Comparison of ENCODE assay signal across 8 mouse cellular contexts in the genomic region with DNA sequence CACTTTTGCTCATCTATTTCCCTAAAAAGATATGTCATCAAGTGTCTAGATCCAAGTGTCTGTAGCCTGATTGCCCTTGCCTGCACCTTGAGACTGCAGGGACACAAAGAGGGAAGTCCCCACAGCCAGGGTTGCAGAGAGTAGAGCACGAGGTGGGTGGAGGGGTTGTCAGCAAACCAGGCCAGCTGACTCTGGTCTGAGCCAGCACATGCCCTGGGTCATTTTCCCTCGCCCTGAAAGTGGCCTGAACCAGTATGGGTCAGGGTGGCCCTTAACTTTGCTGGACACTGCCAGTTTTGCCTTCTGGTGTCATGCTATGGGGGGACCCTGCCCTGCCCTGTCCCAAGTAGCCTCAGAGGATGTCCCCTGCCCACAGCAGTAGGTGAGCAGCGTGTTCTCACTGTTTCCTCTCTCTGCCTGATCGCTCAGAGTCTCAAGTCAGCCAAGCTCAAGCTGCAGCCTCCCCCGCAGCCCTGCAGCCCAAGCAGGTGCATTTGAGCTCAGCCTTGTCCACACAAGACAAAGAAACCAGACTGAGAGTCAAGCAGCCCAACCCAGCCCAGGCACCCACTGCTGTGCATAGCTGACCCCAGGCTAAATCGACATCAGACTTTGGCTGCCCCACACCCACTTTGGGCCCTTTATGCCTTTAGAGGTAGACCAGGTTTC. TPM values are rescaled to one million over a fixed set of nuclear protein-coding genes. Genes with fewer than 3 reads are reported as not detected.
DNase-seq lines count a peak whose midpoint lies in the region; ATAC-seq lines count a peak whose summit lies in the region.

No protein-coding gene starts in this region.

- no peak overlapping the region for H3K4me2 ChIP-seq in heart, embryonic 15.5 days

- H3K9me3 ChIP-seq in heart, embryonic 15.5 days (replicated peaks): no peaks in the 10 kb centered on the region
- no peaks in the 10 kb centered on the region for H3K9me3 ChIP-seq in midbrain, embryonic 10.5 days (replicated peaks)

- WGBS in heart, embryonic 15.5 days: 38% methylated on average over 6 of the region's 6 CpGs
- 54% methylated on average over 6 of the region's 6 CpGs for WGBS in midbrain, embryonic 10.5 days

- H3K9ac ChIP-seq in heart, embryonic 15.5 days: peak overlapping the region; percentile 34; the same call in 1 of the 2 replicates

- peak overlapping the region; percentile 81 for H3K27ac ChIP-seq in heart, embryonic 15.5 days
- H3K27ac ChIP-seq in midbrain, embryonic 10.5 days (replicated peaks): peak overlapping the region; percentile 43

- peak; percentile 57 to 62 for DNase-seq in thymus, adult 18-20 months
- no peak for DNase-seq in thymus, postnatal 0 days (ENCODE audit: low spot score)
- peak; percentile 80 for DNase-seq in kidney, postnatal 14 days
- DNase-seq in midbrain, embryonic 10.5 days (ENCODE audit: low spot score): no peak
- DNase-seq in thymus, postnatal 25 days: peak; percentile 75
- DNase-seq in urinary bladder, postnatal 14 days (ENCODE audit: low spot score): no peak
- no peak for DNase-seq in adrenal gland, postnatal 25 days

- no peak overlapping the region for H3K4me3 ChIP-seq in heart, embryonic 15.5 days
- no peak overlapping the region for H3K4me3 ChIP-seq in midbrain, embryonic 10.5 days

- H3K4me1 ChIP-seq in heart, embryonic 15.5 days (replicated peaks): peaks cover 99% of the 10 kb centered on the region
- H3K4me1 ChIP-seq in midbrain, embryonic 10.5 days: peaks cover 100% of the 10 kb centered on the region

- no peaks in the 10 kb centered on the region for H3K27me3 ChIP-seq in heart, embryonic 15.5 days
- no peaks in the 10 kb centered on the region for H3K27me3 ChIP-seq in midbrain, embryonic 10.5 days (ENCODE audit: low read depth, poor library complexity, severe bottlenecking)

- ATAC-seq in heart, embryonic 15.5 days (replicated peaks; ENCODE audit: insufficient number of reproducible peaks, insufficient read depth, low FRiP score, low read depth): no peak

- H3K36me3 ChIP-seq in heart, embryonic 15.5 days: no peaks in the 10 kb centered on the region
- H3K36me3 ChIP-seq in midbrain, embryonic 10.5 days: peaks cover 31% of the 10 kb centered on the region

RNA-seq across cellular contexts. Expression of a gene that starts 14.1 kb away (rescaled TPM):
- 19.9 and 26.4 TPM in 2 replicates for polyA plus RNA-seq in thymus, postnatal 0 days (2015; fragmentation: Nextera tagmentation; extraction: Ambion mirVana)
- 22.1 and 26.2 TPM in 2 replicates for polyA plus RNA-seq in heart, embryonic 15.5 days (2015; fragmentation: Nextera tagmentation; extraction: Ambion mirVana)
- 42.2 and 55.8 TPM in 2 replicates for polyA plus RNA-seq in midbrain, embryonic 10.5 days (2016; fragmentation: Nextera tagmentation; extraction: Ambion mirVana)
- total RNA-seq in adrenal gland, postnatal 25 days (2021): 125 and 153 TPM in 2 replicates

Comparison
In these comparisons a context has a peak if more than half of its experiments do, and no peak if none do; other contexts are left out.
1. DNase-seq: peak in thymus, adult 18-20 months (2 of 2), kidney, postnatal 14 days (single experiment) and thymus, postnatal 25 days (single experiment); none in thymus, postnatal 0 days (single experiment), midbrain, embryonic 10.5 days (single experiment), urinary bladder, postnatal 14 days (single experiment) and adrenal gland, postnatal 25 days (single experiment).